Mouse (Mus musculus) embryonic fibroblast, embryonic 13.5 days (primary cell): ENCODE data around the gene Atat1. TPM values are rescaled to one million over a fixed set of nuclear protein-coding genes. Genes with fewer than 3 reads are reported as not detected.

Experiments used
- H3K27ac ChIP-seq: 2 replicates; pipeline ENCODE4 v1.5.1; 2012; ENCODE audit warnings: low read length, control low read depth, inconsistent platforms; ENCODE audit not compliant: insufficient read depth
- H3K4me1 ChIP-seq: 2 replicates; pipeline ENCODE4 v1.6.1; 2011; ENCODE audit warnings: low read length; ENCODE audit not compliant: control insufficient read depth, insufficient read depth
- H3K4me3 ChIP-seq: 2 replicates; pipeline ENCODE4 v1.5.1; 2011; ENCODE audit warnings: mild to moderate bottlenecking, control low read depth, low read length; ENCODE audit not compliant: insufficient read depth
- CTCF ChIP-seq: IDR thresholded peaks from 2 replicates; pipeline ENCODE4 v1.5.1; 2011; ENCODE audit warnings: mild to moderate bottlenecking, control low read depth, low read length, moderate library complexity, borderline replicate concordance; ENCODE audit not compliant: insufficient read depth
- POLR2A ChIP-seq: IDR thresholded peaks from 2 replicates; pipeline ENCODE4 v1.6.1; 2011; ENCODE audit warnings: low read depth, mild to moderate bottlenecking, control low read depth, low read length, moderate library complexity
- polyA plus RNA-seq: library from polyadenylated mRNA; stranded (reverse); fragments of >200 nt; gene quantifications from 2 replicates; pipeline ENCODE4 v1.2.4, GENCODE M21; 2011; ENCODE audit warnings: low read depth; ENCODE audit not compliant: missing spikeins, insufficient read length

Atat1 gene
- polyA plus RNA-seq, 1 experiment, result 34.7 TPM

DNA sequence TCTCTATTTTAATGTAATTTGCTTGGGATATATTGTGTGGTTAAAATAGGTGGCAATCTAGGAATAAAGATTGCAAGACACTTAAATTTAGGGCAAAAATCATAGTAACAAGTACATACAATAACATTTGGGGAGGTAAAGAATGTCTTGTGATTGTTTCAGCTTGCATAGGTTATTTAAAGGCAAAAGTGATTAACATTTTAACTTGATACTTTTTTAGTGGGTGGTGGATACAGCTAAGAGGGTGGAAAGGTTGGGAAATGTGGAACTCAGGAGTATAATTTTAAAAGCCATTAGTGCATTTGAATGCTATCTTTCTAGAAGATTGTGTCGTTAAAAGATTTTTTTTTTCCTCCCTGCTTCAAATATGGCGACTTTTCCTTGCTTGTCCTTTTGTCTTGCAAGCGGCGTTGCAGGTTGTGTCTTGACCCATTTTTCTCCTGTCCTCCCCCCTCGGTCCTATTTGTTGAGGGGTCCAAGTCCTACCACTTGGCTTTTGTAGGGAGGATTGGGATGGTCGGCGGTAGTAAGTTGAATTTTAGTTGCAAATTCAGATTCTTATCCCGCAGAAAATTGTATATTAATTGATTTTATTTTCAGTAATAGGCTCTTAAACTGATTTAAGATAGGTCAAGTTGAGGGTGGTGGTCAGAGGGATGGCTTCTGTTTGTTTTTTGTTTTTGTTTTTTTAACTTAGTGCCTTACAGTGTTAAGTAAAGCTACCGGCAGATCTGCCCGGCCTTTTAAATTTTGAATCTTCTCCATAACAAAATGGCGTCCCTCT is 8.6 kb upstream of the Atat1 start:
- Histone ChIP-seq H3K4me3 (peak overlapping the region; percentile 93), H3K27ac (peak overlapping the region; percentile 93), H3K4me1 (peaks cover 5% of the 10 kb centered on the region)
- TF ChIP-seq POLR2A, result peak; percentile 87
- no peak for TF ChIP-seq CTCF

DNA sequence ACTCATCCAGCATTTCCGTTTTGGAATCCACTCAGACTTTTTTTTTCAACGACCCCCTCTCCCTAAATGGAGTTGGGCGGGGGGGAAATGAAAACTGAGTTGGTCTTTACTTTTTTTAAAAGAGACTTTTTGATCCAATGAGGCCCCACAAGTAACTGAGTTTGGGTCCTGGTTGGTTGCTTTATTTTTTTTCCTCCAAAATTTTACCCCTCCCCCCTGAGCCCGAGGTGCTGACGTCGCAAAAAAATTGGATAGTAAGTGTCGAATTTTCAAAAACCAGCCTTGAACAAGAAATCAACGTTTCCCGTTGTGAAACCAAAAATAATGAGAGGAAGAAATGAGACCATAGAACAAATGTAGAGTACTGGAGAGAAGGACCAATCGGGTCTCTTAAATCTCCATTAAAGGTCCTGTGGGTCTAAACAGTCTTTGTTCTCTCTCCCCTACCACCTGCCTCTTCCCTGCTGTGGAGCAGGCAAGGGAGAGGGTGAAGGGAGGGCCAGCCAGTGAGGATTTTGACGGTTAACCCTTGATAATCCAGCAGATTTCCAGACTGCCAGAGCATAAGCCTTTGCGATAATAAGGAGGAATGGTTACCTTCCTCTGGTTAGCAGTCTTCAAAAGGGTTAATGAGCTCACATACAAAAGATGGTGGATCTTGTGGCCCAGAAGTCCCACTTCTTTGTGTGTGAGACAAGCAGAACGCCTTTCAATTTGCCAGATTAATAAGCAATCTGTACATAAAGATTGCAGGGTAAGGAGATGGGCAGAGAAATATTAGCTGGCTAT is 7.8 kb upstream of the Atat1 start:
- TF ChIP-seq POLR2A (peak; percentile 84), CTCF (no peak)
- H3K4me1 ChIP-seq, result peaks cover 5% of the 10 kb centered on the region
- peak overlapping the region; percentile 93 for H3K4me3 ChIP-seq
- H3K27ac ChIP-seq, result peak overlapping the region; percentile 93

DNA sequence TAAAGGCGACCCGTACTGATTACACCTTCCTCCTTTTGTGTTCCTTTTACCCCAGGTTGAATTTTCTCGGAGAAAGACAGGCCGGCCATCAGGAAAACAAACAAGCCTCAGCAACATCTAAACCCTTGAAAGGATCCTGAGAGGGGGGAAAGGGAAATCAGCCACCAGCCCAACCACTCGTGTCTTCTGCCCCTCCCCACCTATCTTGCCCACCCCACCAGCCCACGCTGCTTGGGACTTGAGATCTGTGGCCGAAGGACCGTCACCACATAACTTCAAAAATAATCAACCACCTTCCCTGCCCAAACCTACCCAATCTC is 7.2 kb upstream of the Atat1 start:
- TF ChIP-seq CTCF, result no peak
- no peak; the same call in 1 of the 2 replicates for TF ChIP-seq POLR2A
- Histone ChIP-seq H3K27ac (peak overlapping the region; percentile 93), H3K4me1 (peaks cover 5% of the 10 kb centered on the region), H3K4me3 (peak overlapping the region; percentile 93)

DNA sequence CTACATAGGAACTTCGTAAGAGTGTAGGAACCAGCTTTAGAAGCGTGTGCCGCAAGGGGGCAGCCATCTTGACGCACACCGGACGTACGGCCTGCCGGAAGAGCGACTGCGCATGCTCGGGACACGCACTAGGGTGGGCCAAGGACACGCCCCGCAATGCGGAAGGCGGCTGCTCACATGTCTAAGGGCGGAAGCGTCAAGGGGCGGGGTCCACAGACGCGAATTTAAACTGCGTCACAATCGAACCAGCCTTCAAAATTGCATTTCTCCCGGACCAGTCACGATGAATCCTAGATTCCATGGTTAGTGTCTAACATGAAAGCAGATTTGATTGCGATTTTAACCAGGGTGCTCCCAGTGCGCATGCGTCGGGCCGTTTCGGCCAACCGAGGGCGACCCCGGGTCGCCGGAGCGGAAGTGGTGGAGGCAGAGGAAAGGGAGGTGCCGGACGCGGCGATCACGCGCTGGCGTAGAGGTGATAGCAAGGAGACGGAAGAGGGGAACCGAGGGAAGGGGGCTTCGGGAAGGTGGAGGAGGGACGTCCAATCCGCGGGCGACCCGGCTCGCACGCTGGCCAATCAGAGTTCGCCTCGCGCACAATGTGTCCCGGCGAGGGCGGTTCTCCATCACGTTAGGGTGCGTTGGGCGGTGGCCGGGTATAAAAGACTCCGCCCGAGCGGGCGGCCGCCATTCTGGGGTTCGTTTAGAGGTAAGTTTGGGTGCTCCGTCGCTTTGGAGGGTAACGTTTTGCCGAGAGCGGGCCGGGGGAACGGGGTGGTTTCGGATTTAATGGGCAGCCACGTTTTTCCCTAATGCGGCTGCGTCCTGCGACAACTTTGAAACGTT is 6.6 kb upstream of the Atat1 start, which contains the start of the genes Mrps18b and Ppp1r10:
TSS of gene Mrps18b (minus strand) at position 93 of the 846 bp plus-strand sequence.
TSS of gene Ppp1r10 (plus strand) at position 138 of the 846 bp plus-strand sequence.
- TF ChIP-seq POLR2A (peak; percentile 88), CTCF (peak; percentile 63; the same call in 1 of the 2 replicates)
- Histone ChIP-seq H3K4me1 (peaks cover 5% of the 10 kb centered on the region), H3K27ac (peak within 1 kb of the TSS; percentile 95), H3K4me3 (peak within 1 kb of the TSS; percentile 93)

DNA sequence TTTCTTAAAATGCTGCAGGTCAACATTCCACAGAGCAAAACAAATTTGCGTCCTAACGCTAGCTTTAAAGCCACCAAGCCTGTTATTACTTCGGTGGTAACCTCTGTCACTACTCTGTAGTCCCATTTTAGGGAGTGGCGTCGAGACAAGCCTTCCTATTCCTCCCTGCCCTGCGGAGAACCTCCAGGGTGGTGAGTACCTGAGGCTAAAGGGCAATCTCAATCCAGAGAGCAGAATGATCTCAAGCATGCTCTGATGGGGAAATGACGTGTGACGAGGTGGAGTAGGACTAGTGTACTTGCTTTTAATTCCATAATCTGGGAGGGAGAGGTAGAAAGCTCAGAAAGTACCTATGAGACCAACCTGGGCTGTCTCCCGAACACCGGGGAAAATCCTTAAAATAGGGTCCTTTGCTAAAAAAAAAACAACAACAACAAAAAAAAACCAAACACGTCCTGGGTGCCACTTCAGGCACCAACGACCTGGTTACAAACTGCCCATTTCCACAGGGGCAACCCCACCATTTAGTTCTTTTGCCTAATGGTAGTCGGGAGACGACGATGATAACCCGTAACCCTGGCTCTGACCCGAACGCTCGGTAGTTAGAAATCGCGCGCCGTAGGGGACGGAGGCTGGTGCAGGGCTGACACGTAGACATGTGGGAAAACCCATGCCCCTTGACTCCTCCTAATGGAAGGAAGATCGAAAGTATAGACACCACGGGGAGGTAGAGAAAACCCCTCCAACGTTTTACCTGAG is 5.8 kb upstream of the Atat1 start:
- TF ChIP-seq CTCF (no peak), POLR2A (peak; percentile 47)
- peaks cover 5% of the 10 kb centered on the region for H3K4me1 ChIP-seq
- peak overlapping the region; percentile 80 for H3K4me3 ChIP-seq

DNA sequence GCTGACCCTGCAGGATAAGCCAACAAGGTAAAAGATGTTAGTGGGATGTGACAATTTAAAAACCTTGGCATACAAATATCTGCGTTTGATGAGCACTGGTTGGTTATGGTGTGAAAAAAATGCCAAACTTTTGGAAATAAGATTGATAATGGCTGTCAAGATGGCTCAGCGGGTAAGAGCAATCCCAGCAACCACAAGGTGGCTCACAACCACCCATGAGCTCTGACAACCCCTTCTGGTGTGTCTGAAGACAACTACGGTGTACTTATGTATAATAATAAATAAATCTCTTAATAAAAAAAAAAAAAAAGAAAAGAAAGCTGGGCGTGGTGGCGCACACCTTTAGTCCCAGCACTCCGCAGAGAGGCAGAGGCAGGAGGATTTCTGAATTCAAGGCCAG is 5.1 kb upstream of the Atat1 start:
- TF ChIP-seq POLR2A (no peak), CTCF (no peak)
- H3K4me3 ChIP-seq, result peak overlapping the region; percentile 80
- no peak overlapping the region for H3K27ac ChIP-seq
- H3K4me1 ChIP-seq, result peaks cover 6% of the 10 kb centered on the region

More for the DNA sequence above, 5.8 kb upstream of the Atat1 start:
- H3K27ac ChIP-seq, result peak overlapping the region; percentile 72

DNA sequence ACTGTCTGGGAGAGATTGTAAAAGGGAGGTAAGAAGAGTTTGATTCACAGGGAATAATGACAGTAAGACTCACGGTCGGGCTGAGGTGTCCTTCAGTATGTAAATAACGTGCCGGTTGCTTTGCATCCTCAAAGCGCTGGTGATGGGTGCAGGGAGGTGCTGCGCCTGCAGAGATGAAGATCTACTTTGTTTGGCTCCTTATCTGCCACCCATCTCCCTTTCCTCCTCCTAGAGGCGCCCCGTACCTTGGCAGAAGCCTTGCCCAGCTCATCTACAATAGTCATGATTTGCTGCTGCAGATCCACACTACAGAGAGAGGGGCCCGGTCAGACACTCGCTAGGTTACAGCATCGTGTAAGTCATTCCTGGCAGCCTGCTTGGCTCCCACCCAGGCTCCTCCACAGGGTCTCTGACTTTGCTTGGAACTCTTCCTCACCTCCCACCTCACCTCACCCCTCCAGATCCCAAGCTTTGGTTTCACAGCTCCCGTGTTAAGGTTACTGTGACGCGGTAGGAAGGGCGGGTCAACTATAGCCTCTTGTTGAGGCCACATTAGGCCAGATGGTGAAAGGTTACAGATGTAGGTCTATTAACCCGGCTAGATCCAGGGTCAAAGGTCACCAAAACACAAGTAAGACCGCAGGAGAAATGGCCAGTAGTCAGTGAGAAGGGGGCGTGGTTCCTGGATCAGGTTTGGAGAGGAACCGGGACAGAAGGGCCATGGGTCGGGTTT is 523 bp downstream of the Atat1 start:
- Histone ChIP-seq H3K27ac (peak overlapping the region; percentile 4; the same call in 1 of the 2 replicates), H3K4me3 (peak overlapping the region; percentile 56), H3K4me1 (peaks cover 7% of the 10 kb centered on the region; the same call in 1 of the 2 replicates)
- TF ChIP-seq CTCF, result no peak
- TF ChIP-seq POLR2A, result no peak

DNA sequence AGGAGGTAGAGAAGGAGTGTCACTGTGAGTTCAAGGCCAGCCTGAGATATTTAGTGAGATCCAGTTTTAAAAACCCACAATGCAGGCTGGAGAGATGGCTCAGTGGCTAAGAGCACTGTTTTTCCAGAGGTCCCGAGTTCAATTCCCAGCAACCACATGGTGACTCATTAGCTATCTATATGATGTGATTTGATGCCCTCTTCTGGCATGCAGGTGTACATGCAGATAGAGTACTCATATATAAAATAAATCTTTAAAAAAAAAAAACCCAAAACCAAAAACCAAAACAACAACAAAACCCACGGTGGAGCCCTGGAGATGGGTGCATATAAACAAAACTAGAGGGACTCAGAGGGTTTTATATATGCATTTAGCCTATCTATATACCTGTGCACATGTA is 2.3 kb downstream of the Atat1 start:
- peaks cover 7% of the 10 kb centered on the region; the same call in 1 of the 2 replicates for H3K4me1 ChIP-seq
- H3K4me3 ChIP-seq, result no peak overlapping the region
- H3K27ac ChIP-seq, result no peak overlapping the region
- TF ChIP-seq POLR2A (no peak), CTCF (no peak)
